Mouse (Mus musculus) heart, postnatal 36 days (tissue): ENCODE data around the gene Ascl3. TPM values are rescaled to one million over a fixed set of nuclear protein-coding genes. Genes with fewer than 3 reads are reported as not detected.

Experiments
- DNase-seq, 2 experiments: peaks; one replicate each; pipeline ENCODE4 v3.0.0; 2021 to 2022
- intact Hi-C: fragments of 180-260 bp; cut with DNase I; formaldehyde crosslinking; loops from one replicate; pipeline ENCODE4 v1.15.1; 2025
- total RNA-seq, 2 experiments: library from RNA; stranded (reverse); gene quantifications; 2 replicates each; pipeline ENCODE4 v1.2.3; 2021

Gene Ascl3
- total RNA-seq, 2 experiments from 2014 or later: not detected

DNA sequence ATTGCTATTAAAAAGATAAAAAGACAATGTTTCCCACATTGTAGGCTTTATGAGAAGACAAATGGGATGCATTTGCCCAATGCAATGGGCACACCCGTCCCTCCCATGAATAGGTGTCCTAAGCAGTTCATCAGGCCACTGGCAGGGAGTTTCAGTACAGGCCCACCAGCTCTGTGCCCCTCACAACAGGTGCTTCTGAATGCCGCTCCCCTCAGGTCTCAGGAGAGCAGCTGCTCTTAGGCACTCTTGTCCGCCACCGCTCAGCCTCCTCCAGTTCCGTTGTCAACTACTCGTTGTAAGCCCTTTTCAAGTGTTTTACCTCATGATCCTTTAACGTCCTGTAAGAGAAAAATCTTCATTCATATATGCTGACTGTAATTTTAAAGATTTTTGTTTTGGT, 19.3 kb downstream of the Ascl3 start:
- intact Hi-C loops: no loop called here
- no peak for DNase-seq

DNA sequence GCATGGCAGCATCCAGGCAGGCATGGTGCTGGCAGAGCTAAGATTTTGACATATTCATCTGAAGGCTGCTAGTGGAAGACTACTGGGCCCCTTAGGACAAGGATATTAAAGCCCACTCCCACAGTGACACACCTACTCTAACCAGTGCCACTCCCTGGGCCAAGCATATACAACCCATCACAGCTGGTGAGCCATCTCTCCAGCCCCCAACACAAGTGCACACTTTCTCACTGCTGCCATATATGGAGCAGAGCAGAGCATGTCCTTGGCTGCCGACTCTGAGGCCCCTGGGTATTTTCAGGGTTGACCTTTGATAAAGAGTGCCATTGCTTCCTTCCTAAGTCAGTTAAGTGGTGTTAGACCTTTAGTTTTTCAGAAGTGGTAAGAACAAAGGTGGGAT, 21.5 kb downstream of the Ascl3 start:
- intact Hi-C loops: no loop called here

DNA sequence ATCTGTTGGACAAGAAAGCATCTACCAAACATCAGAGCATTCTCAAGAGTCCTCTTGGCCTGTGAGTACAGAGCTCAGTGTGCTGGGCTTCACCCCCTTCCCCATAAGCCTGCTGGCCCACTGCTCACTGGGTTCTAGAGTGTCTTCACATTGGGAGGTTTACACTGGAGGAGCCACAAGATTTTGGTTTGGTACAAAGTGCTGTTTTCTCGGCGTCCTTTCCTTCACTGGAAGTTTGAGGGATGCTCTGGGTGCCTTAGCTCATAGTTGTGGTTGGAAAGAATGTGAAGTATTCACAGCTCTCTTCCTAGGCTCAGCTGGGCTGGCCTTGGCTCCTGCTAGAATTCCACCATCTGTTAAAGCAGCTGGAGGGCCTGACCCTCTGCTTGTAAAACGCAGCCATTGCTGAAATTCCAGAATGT, 22.6 kb downstream of the Ascl3 start:
- intact Hi-C loops: loop anchor here (2.0 to 10.0 kb wide), 3 partner anchors 96 to 374 kb away; no protein-coding TSS in a partner anchor
- DNase-seq: peak; percentile 32 to 41

More for the DNA sequence above, 21.5 kb downstream of the Ascl3 start:
- no peak for DNase-seq

DNA sequence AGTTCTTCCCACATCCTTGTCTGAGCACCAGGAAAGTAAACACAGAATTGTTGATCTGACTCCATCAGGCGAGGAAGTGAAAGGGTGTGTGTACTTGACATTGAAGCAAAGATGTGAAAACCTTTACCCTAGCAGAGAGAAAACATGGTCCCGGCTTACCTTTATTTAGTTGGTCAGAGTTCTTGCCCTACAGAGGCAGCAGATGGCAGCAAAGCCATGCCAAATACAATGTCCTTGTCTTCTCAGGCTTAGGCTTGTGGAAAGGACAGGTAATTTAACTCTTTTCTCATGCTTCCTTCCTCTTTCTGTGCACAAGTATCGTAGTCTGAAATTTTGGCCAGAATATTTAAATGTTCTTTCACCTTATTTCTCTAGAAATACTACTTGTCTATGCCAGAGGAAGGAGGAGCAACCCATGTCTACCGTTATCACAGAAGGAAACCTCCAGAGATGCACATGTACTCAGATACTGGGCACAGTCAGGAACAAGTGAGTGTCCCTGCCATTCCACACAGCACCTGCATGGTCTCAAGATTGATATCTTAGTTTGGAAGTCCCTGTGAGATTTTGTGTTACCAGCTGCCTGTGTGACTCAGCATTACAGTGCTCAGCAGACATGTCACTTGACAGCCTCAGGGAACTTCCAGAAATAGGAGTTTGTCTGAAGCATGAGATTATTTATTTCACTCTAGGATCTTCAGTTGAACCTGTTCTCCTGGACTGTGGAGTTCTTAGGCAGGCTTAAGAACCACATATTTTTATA, 24.3 kb downstream of the Ascl3 start:
- DNase-seq: peak; percentile 39 to 51
- intact Hi-C loops: loop anchor here (10.0 kb wide), 1 partner anchor 348 kb away; no protein-coding TSS in a partner anchor

DNA sequence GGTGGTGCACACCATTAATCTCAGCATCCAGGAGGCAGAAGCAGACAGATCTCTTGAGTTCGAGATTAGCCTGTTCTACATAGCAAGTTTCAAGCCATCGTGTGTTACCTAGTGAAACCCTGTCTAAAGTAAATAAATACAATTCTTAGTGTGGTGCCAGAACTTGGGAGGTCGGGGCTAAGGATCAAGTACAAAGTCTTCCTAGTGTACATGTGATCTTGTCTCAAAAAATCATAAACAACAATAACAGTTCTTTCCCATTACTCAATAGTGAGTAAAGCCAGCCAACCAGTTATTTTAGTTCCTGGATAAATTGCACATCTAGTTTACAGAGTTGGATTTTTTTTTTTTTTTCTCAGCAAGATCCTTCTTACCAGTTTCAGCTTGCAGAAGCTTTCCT, 27.1 kb downstream of the Ascl3 start:
- no peak for DNase-seq
- intact Hi-C loops: loop anchor here (5.0 to 10.0 kb wide), 2 partner anchors 62 to 350 kb away; no protein-coding TSS in a partner anchor

DNA sequence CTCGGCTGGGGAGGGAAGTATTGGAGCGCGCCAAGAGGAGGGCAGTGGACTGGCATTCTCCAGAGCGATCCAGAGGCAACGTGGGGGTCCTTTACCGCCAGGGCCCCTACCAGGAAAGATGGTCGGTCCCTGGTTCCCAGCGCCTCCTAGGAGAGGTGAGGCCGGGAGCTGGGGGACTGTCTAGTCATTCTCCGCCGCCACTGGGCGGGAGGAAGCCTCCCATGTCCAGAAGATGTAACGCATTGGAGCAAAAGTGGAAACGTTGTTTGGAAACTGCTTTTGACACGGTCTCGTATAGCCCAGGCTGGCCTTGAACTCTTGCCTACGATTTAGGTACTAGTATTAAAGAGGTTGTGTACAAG, 27.5 kb downstream of the Ascl3 start:
- no peak for DNase-seq
- intact Hi-C loops: loop anchor here (5.0 to 10.0 kb wide), 2 partner anchors 62 to 351 kb away; no protein-coding TSS in a partner anchor

DNA sequence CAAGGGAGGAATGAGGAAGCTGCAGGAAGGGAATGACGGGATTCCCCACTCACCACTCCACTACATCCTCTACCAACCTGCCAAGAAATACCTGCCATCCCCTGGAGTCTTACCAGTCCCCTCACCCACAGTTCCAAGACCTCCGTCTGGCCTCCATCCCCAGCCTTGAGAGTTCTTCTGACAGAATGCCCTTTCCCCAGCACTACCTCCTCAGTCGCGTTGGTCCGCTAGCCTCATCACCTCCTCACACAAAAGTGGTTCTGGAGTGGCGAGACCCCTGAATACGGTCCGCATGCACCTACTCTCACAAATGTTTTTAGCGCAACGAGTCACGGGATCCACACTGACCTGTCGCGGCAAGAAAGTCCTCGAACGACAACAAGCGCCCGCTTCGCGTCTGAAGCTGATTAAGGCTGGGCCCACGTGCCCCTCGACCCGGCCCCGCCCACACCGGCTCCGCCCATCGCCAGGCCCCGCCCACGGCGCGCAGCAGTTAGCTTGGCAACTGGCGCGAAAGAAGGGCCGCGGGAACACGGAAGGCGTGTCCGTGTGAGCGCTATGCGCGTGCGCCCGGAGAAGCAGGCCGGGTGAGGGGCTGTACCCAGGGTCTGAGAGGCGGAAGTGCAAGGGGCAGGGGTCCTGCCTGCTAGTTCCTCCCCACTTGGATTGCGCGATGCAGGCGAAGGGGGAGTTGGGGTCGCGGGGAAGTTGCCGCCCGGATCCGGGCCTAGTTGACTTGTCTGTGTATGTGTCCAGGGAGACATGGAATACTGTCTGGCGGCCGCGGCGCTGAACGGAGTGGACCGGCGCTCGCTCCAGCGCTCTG, 28.1 kb downstream of the Ascl3 start, which contains the start of the genes St5 and Akip1:
Gene St5, minus strand, starts transcription at position 416 of the 826 bp plus-strand sequence.
Gene Akip1, plus strand, starts transcription at position 501 of the 826 bp plus-strand sequence.
- DNase-seq: peak; percentile 96 to 97
- intact Hi-C loops: loop anchor here (2.0 to 10.0 kb wide), 4 partner anchors 31 to 351 kb away; partner anchors contain the start of gene Rpl27a

DNA sequence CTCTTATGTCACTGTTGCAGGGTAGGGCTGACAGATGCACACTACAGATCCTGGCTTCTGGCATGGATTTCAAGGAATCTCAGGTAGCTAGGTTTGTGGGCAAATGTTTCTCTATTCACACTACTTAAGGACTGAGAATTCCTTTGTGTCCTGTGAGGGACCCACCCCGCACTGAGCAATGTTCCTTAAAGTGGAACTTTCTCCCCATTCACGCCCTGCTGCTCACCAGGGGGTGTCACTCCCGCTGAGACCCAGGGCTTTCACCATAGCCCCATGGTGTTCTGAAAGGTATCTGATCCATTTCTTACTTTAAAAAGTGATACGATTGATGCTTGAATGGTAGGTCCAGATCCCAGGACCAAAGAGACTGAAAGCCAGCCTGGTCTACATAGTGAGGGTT, 28.8 kb downstream of the Ascl3 start:
- DNase-seq: no peak
- intact Hi-C loops: loop anchor here (2.0 to 10.0 kb wide), 4 partner anchors 30 to 352 kb away; partner anchors contain the start of gene Rpl27a

DNA sequence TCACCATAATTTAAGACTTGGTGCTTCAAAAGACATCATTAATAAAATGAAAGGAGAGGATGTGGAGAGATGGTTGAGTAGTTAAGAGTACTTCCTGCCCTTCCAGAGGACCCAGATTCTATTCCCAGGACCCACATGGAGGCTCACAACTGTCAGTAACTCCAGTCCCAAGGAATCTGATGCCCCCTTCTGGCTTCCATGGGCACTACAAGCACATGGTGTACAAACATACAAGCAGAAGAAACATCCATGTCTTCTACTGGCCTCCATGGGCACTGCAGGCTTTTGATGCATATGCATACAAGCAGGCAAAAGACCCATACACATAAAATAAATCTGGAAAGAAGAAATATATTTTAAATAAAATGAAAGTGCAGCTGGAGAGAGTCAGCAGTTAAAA, 31.3 kb downstream of the Ascl3 start:
- DNase-seq: no peak
- intact Hi-C loops: loop anchor here (5.0 to 10.0 kb wide), 2 partner anchors 58 to 355 kb away; no protein-coding TSS in a partner anchor

DNA sequence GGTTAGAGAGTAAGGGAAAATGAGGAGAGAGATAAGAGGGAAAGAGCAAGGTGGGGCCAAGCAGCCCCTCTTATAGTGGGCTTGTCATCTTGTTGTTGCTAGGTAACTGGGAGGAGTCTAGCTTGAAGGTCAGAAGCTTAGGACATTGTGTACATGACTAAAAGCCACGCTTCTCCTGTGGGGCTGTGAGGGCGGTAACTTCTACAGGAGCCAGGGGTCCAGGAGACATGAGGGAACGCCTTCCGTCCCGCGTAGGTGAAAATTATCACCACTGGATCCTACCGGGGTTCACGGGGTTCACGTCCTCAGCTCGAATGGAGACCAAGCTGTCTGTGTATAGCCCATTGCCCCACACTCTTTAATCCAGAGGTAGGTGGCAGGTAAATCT, 36.2 kb downstream of the Ascl3 start:
- intact Hi-C loops: no loop called here
- no peak for DNase-seq

DNA sequence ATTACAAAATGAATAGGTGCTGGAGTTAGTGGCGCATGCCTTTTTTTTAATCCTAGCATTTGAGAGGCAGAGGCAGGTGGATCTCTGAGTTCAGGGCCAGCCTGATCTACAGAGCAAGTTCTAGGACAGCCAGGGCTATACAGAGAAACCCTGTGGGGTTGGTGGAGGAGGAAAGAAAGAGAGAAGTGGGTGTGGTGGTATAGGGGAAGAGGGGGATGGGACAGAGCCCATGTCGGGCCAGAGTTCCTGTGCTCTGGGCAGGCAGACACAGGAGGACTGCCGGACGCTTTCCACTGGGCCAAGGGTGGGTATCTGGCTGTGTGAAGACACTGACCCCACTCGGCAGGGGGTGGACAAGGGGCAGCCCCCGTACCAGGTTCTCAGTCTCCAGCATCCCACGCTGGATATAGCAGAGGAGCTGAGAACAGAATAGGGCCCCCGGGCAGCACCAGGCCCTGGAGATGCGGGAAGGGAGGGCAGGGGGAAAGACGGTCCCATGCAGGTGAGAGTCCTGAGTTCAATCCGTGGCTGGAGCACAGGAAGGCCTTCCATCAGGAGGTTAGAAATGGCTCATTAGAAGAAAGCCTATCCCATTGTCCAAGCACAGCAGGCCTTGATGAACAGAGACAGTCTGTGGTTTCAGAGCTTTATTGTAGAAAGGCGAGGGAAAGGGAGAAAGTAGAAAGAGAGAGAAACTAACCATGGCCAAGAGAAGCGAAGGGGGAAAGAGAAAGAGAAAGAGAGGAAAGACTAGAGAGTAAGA, 36.8 kb downstream of the Ascl3 start:
- no peak for DNase-seq
- intact Hi-C loops: no loop called here

DNA sequence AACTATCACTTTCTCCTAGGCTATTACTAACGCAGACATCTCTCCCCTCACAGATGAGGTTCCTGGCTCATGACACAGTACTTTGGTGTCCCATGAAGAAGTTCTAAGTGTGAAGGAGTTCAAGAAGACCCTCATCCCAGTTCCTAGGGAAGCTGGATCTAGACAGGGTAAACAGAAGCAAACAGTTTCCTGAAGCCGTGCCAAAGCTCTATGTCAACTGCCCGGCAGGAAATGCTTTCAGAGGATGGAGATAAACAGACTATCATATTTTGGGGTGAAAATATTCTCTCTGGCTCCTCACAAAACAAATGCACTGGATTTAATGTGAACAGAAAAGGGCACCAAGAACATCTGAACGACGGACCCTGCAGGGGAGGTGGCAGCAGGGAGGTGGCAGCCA, 40.6 kb downstream of the Ascl3 start:
- DNase-seq: no peak
- intact Hi-C loops: no loop called here

DNA sequence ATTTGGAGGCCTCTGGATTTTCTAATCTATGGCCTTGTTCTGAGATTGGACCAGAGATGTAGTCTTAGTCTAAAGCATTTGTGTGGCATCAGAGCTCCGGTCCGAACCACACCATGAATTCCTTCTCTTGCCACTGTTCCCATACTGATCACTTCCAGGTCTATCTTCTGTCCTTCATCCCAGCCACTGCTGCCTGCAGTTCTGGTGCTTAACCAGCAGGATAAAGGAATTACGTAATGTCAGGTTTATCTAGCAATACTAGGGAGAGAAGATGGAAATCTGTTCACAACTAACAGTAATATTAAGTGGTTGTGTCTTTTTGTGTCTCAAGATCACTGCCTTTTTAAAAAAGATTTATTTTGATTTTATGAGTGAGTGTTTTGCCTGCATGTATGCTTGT, 41.4 kb downstream of the Ascl3 start:
- intact Hi-C loops: no loop called here
- DNase-seq: no peak

DNA sequence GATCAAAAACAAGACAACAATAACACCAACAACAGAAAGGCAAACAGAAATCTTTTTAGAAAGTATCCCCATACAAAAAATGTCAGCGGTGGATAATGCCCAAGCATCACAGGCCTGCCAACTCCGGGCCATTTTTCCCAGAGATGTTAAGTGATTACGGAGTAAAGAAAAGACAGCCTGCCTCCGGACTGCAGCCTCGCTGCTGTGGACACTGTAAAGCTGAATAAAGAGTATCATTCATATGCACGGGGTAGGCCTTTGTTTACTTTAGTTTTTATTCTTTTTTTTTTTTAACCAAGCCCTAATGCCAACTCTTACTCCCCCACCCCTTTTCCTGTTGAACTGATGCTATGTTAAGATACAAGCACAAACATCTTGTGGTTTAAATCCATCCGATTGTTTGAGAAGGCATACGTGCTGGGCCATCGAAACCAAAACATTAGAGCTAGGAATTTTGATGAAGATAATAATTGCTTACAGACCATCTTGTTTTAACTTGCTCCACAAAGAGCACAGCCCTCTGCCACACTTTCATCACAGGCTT, 44.9 kb downstream of the Ascl3 start:
- no peak for DNase-seq
- intact Hi-C loops: no loop called here

DNA sequence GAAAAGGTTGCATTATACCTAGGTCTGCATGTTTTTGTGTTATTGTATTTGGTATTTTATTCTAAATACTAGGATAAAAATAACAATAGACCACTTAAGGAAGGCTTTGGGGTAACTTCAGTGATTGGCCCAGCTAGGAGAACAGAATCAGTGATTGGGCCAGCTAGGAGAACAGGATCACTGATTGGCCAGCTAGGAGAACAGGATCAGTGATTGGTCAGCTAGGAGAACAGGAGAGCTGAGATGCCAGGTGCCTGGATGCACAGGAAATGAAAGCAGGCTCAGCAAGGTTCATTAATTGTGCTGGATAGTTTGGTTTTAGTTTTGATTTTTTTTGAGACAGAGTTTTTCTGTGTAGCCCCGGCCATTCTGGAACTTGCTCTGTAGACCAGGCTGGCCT, 50.6 kb downstream of the Ascl3 start:
- intact Hi-C loops: no loop called here
- DNase-seq: no peak

DNA sequence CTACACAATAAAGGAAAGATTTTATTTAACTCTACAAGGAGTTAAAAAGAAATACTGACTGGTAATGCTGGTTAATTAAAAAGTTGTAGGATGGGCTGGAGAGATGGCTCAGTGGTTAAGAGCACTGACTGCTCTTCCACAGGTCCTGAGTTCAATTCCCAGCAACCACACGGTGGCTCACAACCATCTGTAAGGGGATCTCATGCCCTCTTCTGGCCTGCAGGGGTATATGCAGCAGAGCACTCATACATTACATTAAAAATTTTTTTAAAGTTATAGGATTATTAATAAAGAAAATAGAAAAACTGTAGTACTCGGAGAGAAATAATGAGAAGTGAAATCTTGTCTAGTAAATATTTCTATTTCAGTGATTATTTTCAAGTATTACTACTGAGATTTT, 51.2 kb downstream of the Ascl3 start:
- intact Hi-C loops: no loop called here
- no peak for DNase-seq
